Mouse (Mus musculus) intestine, embryonic 14.5 days (tissue): Measurements from ENCODE around the gene Mvk. TPM values are rescaled to one million over a fixed set of nuclear protein-coding genes. Genes with fewer than 3 reads are reported as not detected.

Experiments used
- ATAC-seq: fragments of 200-750 bp; cut with Nextera tagmentation; replicated peaks from 2 replicates; pipeline ENCODE4 v1.8.0; 2017; ENCODE audit warnings: low read depth, moderate number of reproducible peaks, moderate TSS enrichment, moderate library complexity; ENCODE audit not compliant: low FRiP score, low TSS enrichment
- DNase-seq: peaks from one replicate; pipeline ENCODE4 v3.0.0-alpha.2; 2018; ENCODE audit warnings: low spot score
- H3K27ac ChIP-seq: fragments of 300-500 bp; sonication (generic); 2 replicates; pipeline ENCODE4 v1.5.1; 2014; ENCODE audit warnings: low read depth, mild to moderate bottlenecking, control low read depth
- H3K27me3 ChIP-seq: fragments of 300-500 bp; sonication (generic); replicated peaks from 2 replicates; pipeline ENCODE4 v1.6.1; 2014; ENCODE audit warnings: low read length, control low read depth; ENCODE audit not compliant: control insufficient read depth, insufficient read depth
- H3K36me3 ChIP-seq: fragments of 300-500 bp; sonication (generic); 2 replicates; pipeline ENCODE4 v1.6.1; 2014; ENCODE audit warnings: low read length, control low read depth; ENCODE audit not compliant: control insufficient read depth, insufficient read depth
- H3K4me1 ChIP-seq: fragments of 300-500 bp; sonication (generic); replicated peaks from 2 replicates; pipeline ENCODE4 v1.6.1; 2014; ENCODE audit warnings: low read length, control low read depth, mixed read lengths; ENCODE audit not compliant: control insufficient read depth, insufficient read depth
- H3K4me2 ChIP-seq: fragments of 300-500 bp; sonication (generic); 2 replicates; pipeline ENCODE4 v1.6.1; 2014; ENCODE audit warnings: low read length
- H3K4me3 ChIP-seq: fragments of 300-500 bp; sonication (generic); 2 replicates; pipeline ENCODE4 v1.5.1; 2014; ENCODE audit warnings: low read depth, low read length, control low read depth, mixed read lengths
- H3K9ac ChIP-seq: fragments of 300-500 bp; sonication (generic); 2 replicates; pipeline ENCODE4 v1.6.1; 2014; ENCODE audit warnings: mild to moderate bottlenecking, low read length
- H3K9me3 ChIP-seq: fragments of 300-500 bp; sonication (generic); 2 replicates; pipeline ENCODE4 v1.6.1; 2016; ENCODE audit warnings: low read length, control low read depth; ENCODE audit not compliant: control insufficient read depth
- WGBS: fragments of 180-500 bp; shearing (Covaris S2); extraction: QIAGEN DNeasy Blood & Tissue Kit; methylation state at CpG from one replicate; pipeline ENCODE4 v1.1.7; 2014; 5-methylcytosine and 5-hydroxymethylcytosine counted together
- polyA plus RNA-seq: library from polyadenylated mRNA; unstranded; fragments of >200 nt; fragmentation: Nextera tagmentation; extraction: Ambion mirVana; gene quantifications from 2 replicates; pipeline ENCODE4 v1.2.1, GENCODE M21; 2014

The Mvk gene
- polyA plus RNA-seq, 1 experiment from 2014 or later, result 78.4 TPM

DNA sequence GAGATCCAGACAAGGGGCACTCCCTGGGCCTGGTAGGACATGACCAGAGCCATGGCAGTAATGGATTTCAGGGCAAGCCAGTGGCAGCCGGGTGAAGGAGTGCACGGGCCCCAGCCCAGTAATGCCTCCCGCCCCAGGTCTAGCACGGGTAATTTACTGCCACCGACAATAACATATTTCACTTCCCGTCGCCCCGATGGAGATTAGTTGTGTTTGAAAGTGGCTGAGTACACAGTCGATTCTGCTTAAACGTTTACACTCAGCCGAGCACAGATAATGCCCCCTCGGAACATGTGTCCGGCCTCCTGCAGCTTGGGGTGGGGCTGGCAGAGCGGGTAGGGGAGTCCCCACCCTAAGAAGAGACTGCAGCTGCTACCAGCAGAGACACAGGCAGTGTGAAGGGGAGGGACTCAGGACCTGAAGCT lies 38.5 kb downstream of the Mvk start:
- no peaks in the 10 kb centered on the region for H3K9me3 ChIP-seq
- no peaks in the 10 kb centered on the region for H3K36me3 ChIP-seq
- H3K9ac ChIP-seq, result no peak overlapping the region
- H3K4me2 ChIP-seq, result peak overlapping the region; percentile 31; the same call in 1 of the 2 replicates
- ATAC-seq (peak; percentile 59), DNase-seq (no peak)
- 3% methylated on average over 14 of the region's 14 CpGs for WGBS
- no peak overlapping the region for H3K4me3 ChIP-seq
- H3K27me3 ChIP-seq, result no peaks in the 10 kb centered on the region
- no peak overlapping the region for H3K27ac ChIP-seq
- peaks cover 10% of the 10 kb centered on the region; the same call in 1 of the 2 replicates for H3K4me1 ChIP-seq

GRCm38 (mm10) chr5:114485685-114486084 lies 41.6 kb downstream of the Mvk start:
- H3K27ac ChIP-seq, result no peak overlapping the region
- DNase-seq, result no peak
- WGBS, result 90% methylated on average over 14 of the region's 14 CpGs
- H3K4me2 ChIP-seq, result no peak overlapping the region
- H3K4me1 ChIP-seq, result peaks cover 12% of the 10 kb centered on the region; the same call in 1 of the 2 replicates
- H3K4me3 ChIP-seq, result no peak overlapping the region
- no peaks in the 10 kb centered on the region for H3K9me3 ChIP-seq
- no peak for ATAC-seq
- no peaks in the 10 kb centered on the region for H3K27me3 ChIP-seq
- no peaks in the 10 kb centered on the region for H3K36me3 ChIP-seq
- H3K9ac ChIP-seq, result no peak overlapping the region

GRCm38 (mm10) chr5:114489570-114489969 lies 45.5 kb downstream of the Mvk start:
- no peak overlapping the region for H3K9ac ChIP-seq
- no peak overlapping the region for H3K4me3 ChIP-seq
- no peaks in the 10 kb centered on the region for H3K36me3 ChIP-seq
- no peaks in the 10 kb centered on the region for H3K27me3 ChIP-seq
- ATAC-seq (no peak), DNase-seq (no peak)
- 81% methylated on average over 6 of the region's 6 CpGs for WGBS
- 0 out of 2 replicates have a peak, but pooled peaks cover 2% of the 10 kb centered on the region for H3K4me1 ChIP-seq
- H3K4me2 ChIP-seq, result no peak overlapping the region
- no peak overlapping the region for H3K27ac ChIP-seq
- H3K9me3 ChIP-seq, result no peaks in the 10 kb centered on the region

DNA sequence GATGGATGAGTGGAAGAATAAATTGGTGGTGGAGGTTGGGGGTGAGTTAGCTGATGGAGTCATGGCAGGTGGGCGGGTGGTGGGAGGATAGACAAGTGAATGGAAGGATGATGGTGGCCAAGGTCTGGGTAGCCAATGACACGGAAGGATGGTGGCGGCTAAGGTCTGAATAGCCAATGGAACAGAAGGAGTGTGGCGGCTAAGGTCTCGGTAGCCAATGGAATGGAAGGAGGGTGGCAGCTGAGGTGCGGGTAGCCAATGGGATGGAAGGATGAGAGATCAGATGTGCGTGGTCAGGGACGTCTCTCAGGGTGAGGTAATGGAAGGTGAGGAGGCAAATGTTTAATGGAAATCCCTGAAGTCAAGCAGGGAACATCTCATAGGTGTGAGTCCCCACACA lies 46.2 kb downstream of the Mvk start:
- H3K27ac ChIP-seq, result no peak overlapping the region
- no peak overlapping the region for H3K9ac ChIP-seq
- no peaks in the 10 kb centered on the region for H3K9me3 ChIP-seq
- DNase-seq, result no peak
- ATAC-seq, result no peak
- H3K27me3 ChIP-seq, result no peaks in the 10 kb centered on the region
- H3K4me1 ChIP-seq, result 0 out of 2 replicates have a peak, but pooled peaks cover 2% of the 10 kb centered on the region
- H3K36me3 ChIP-seq, result no peaks in the 10 kb centered on the region
- H3K4me2 ChIP-seq, result no peak overlapping the region
- no peak overlapping the region for H3K4me3 ChIP-seq
- WGBS, result 94% methylated on average over 8 of the region's 8 CpGs

DNA sequence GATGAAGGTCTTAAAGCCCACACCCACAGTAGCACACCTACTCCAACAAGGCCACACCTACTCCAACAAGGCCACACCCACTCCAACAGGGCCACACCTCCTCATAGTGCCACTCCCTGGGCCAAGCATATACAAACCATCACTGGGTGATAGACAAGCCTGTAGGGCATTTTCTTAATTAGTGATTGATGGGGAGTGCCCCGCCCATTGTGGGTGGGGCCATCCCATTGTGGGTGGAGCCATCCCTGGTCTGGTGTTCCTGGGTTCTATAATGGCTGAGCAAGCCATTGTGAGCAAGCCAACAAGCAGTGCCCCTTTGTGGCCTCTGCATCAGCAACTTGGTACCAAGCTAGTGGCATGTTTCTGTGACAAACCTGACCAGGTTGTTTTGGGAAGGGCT lies 50.7 kb downstream of the Mvk start:
- no peak overlapping the region for H3K4me2 ChIP-seq
- ATAC-seq (no peak), DNase-seq (no peak)
- H3K27me3 ChIP-seq, result no peaks in the 10 kb centered on the region
- H3K9me3 ChIP-seq, result no peaks in the 10 kb centered on the region
- WGBS, result 17% methylated on average over 1 of the region's 1 CpGs
- no peak overlapping the region for H3K27ac ChIP-seq
- no peaks in the 10 kb centered on the region for H3K36me3 ChIP-seq
- H3K4me1 ChIP-seq, result no peaks in the 10 kb centered on the region
- H3K9ac ChIP-seq, result no peak overlapping the region
- H3K4me3 ChIP-seq, result no peak overlapping the region

DNA sequence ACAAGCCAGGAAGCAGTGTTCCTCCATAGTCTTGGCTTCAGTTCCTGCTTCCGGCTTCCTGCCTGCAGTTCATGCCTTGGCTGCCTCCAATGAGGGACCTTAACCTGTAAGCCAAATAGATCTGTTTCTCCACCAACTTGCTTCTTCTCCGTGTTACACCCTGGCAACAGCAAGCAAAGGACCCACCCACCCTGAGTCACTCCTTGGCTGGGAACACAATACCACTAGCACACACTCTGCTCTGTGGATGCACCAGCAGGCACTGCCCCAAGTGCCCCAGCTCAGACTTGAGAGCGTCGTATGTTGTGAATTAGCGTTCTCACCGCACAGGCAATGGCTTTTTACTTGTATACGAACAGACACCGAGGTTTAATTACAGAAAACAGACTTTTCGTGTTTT lies 57.2 kb downstream of the Mvk start:
- H3K9ac ChIP-seq, result no peak overlapping the region
- ATAC-seq (no peak), DNase-seq (no peak)
- no peak overlapping the region for H3K4me3 ChIP-seq
- no peaks in the 10 kb centered on the region for H3K9me3 ChIP-seq
- no peaks in the 10 kb centered on the region for H3K27me3 ChIP-seq
- no peak overlapping the region for H3K4me2 ChIP-seq
- H3K4me1 ChIP-seq, result no peaks in the 10 kb centered on the region
- no peak overlapping the region for H3K27ac ChIP-seq
- H3K36me3 ChIP-seq, result no peaks in the 10 kb centered on the region
- 80% methylated on average over 9 of the region's 9 CpGs for WGBS

DNA sequence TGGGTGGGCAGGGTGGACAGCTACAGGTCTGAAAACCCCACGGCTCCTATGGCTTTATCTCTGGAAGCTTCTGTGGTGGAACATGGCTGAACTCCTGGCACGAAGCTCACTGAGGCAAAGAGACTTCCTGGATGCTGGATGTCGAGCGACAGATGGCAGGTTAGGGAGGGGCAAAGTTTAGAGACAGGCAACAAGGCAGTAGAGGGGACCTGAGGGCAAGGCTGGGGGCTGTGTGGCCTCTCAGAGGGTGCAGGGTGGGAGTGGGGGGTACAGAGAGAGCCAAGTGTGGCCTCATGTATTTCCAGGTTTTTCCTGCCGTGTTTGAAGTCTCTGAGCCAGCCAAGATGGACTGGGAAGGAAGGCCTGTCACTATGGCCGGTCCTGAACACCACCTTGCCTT lies 60.8 kb downstream of the Mvk start:
- peaks cover 7% of the 10 kb centered on the region; the same call in 1 of the 2 replicates for H3K4me1 ChIP-seq
- no peaks in the 10 kb centered on the region for H3K9me3 ChIP-seq
- H3K4me3 ChIP-seq, result no peak overlapping the region
- H3K27ac ChIP-seq, result no peak overlapping the region
- WGBS, result 62% methylated on average over 6 of the region's 6 CpGs
- ATAC-seq (no peak), DNase-seq (no peak)
- H3K4me2 ChIP-seq, result no peak overlapping the region
- H3K9ac ChIP-seq, result no peak overlapping the region
- H3K27me3 ChIP-seq, result no peaks in the 10 kb centered on the region
- no peaks in the 10 kb centered on the region for H3K36me3 ChIP-seq

DNA sequence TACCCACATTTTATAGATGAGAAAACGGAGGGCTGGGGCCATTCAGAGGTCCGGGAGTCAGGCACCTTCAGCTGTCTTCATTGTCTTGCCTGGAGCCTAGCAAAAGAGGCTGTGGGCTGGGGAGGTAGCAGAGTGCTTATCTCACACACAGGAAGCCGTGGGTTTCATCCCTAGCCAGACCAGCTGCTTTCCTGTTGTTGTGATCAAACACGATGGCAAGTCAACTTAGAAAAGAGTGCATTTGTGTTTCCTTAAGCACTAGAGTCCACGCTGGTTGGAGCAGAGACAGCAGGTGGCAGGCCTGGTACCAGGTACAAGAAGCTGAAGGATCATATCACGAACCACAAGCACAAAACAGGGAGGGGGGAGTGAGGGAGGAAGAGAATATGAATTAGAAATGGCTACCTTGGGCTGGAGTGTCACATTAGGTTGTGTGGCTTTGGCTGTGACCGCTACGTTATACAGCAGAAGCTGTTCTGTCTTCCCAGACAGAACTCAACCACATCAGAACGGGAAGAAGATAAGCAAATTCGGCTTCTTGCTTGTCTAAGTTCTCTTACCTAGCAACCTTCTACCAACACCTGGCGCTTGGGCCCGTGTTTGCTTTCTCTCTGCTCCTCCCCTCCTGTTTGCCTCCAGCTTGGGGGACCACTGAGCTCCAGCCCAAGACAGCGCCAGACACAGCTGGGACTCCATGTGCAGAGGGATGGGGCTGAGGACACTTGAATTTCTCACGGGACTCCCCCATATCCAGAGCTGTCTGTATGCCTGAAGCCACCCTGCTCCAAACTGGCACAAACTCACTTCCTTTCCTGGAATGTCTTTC lies 61.4 kb downstream of the Mvk start:
- no peak for ATAC-seq
- H3K4me1 ChIP-seq, result peaks cover 7% of the 10 kb centered on the region; the same call in 1 of the 2 replicates
- H3K9ac ChIP-seq, result no peak overlapping the region
- H3K9me3 ChIP-seq, result no peaks in the 10 kb centered on the region
- H3K27me3 ChIP-seq, result no peaks in the 10 kb centered on the region
- no peak overlapping the region for H3K4me3 ChIP-seq
- no peak for DNase-seq
- 59% methylated on average over 14 of the region's 14 CpGs for WGBS
- no peak overlapping the region for H3K27ac ChIP-seq
- no peaks in the 10 kb centered on the region for H3K36me3 ChIP-seq
- H3K4me2 ChIP-seq, result no peak overlapping the region

DNA sequence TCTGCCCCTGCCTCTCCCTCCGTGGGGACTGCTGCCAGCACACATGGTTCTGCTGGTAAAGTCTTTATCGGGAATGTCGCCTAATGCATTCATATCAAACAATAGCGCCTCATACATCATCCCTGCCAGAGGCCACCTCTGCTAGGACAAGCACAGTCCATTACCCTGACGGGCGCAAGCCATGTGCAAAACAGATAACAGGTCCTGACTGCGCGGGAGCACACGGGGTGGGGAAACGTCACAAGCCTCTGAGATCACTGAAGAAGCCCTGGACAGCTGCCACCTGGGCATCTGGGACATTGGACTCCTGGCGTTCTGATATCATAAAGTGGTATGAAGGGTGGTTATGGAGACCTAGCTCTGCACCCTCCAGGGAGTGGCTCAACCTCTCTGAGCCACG lies 63.3 kb downstream of the Mvk start:
- Histone ChIP-seq H3K27me3 (no peaks in the 10 kb centered on the region), H3K4me1 (peaks cover 7% of the 10 kb centered on the region; the same call in 1 of the 2 replicates), H3K27ac (no peak overlapping the region), H3K9me3 (no peaks in the 10 kb centered on the region), H3K4me3 (no peak overlapping the region), H3K36me3 (no peaks in the 10 kb centered on the region), H3K9ac (no peak overlapping the region), H3K4me2 (no peak overlapping the region)
- 70% methylated on average over 12 of the region's 12 CpGs for WGBS
- ATAC-seq, result no peak
- DNase-seq, result no peak
